Mouse (Mus musculus) thymus, adult 2 months (tissue): ENCODE results near the gene Tap1.

Experiments
- CTCF ChIP-seq: fragments of 200-500 bp; IDR thresholded peaks from 2 replicates; pipeline ENCODE4 v1.5.1; 2012; ENCODE audit warnings: mild to moderate bottlenecking, control low read depth, low read length, moderate library complexity, borderline replicate concordance; ENCODE audit not compliant: control insufficient read depth, poor library complexity, insufficient read depth; ENCODE audit errors: extremely low read depth
- POLR2A ChIP-seq: fragments of 200-500 bp; IDR thresholded peaks from 2 replicates; pipeline ENCODE4 v1.6.1; 2012; ENCODE audit warnings: mild to moderate bottlenecking, low read length, control low read depth, moderate library complexity; ENCODE audit not compliant: control insufficient read depth, poor library complexity, insufficient read depth; ENCODE audit errors: extremely low read depth

- TF ChIP-seq CTCF = no peak
- no peak for TF ChIP-seq POLR2A
Measured at GRCm38 (mm10) chr17:34240916-34241315, 53.6 kb downstream of the Tap1 start.
